Mouse (Mus musculus) midbrain, embryonic 11.5 days (tissue): ENCODE measurements around the gene Rpsa. TPM values are rescaled to one million over a fixed set of nuclear protein-coding genes. Genes with fewer than 3 reads are reported as not detected.

Experiments
- ATAC-seq: fragments of 200-750 bp; cut with Nextera tagmentation; 2 replicates; pipeline ENCODE4 v1.8.0; 2017; ENCODE audit warnings: moderate TSS enrichment, moderate library complexity; ENCODE audit not compliant: low FRiP score
- DNase-seq: peaks from one replicate; pipeline ENCODE4 v3.0.0; 2015; ENCODE audit warnings: low spot score; ENCODE audit errors: missing footprints
- H3K27ac ChIP-seq: fragments of 300-500 bp; sonication (generic); 2 replicates; pipeline ENCODE4 v1.5.1; 2014; ENCODE audit warnings: low read depth, low read length
- H3K27me3 ChIP-seq: fragments of 300-500 bp; sonication (generic); 2 replicates; pipeline ENCODE4 v1.6.1; 2014; ENCODE audit warnings: mild to moderate bottlenecking, low read length, moderate library complexity, mixed read lengths; ENCODE audit not compliant: control insufficient read depth, insufficient read depth
- H3K36me3 ChIP-seq: fragments of 300-500 bp; sonication (generic); 2 replicates; pipeline ENCODE4 v1.6.1; 2014; ENCODE audit warnings: mild to moderate bottlenecking, low read length, moderate library complexity, mixed read lengths; ENCODE audit not compliant: control insufficient read depth, insufficient read depth
- H3K4me1 ChIP-seq: fragments of 300-500 bp; sonication (generic); 2 replicates; pipeline ENCODE4 v1.6.1; 2014; ENCODE audit warnings: low read length; ENCODE audit not compliant: control insufficient read depth, insufficient read depth
- H3K4me2 ChIP-seq: fragments of 300-500 bp; sonication (generic); 2 replicates; pipeline ENCODE4 v1.6.1; 2014; ENCODE audit warnings: mild to moderate bottlenecking, moderate library complexity
- H3K4me3 ChIP-seq: fragments of 300-500 bp; sonication (generic); 2 replicates; pipeline ENCODE4 v1.5.1; 2014; ENCODE audit warnings: low read depth, low read length
- H3K9ac ChIP-seq: fragments of 300-500 bp; sonication (generic); 2 replicates; pipeline ENCODE4 v1.6.1; 2014; ENCODE audit warnings: low read length
- H3K9me3 ChIP-seq: fragments of 300-500 bp; sonication (generic); 2 replicates; pipeline ENCODE4 v1.6.1; 2016; ENCODE audit warnings: low read length; ENCODE audit not compliant: control insufficient read depth
- WGBS: fragments of 180-500 bp; shearing (Covaris S2); extraction: QIAGEN DNeasy Blood & Tissue Kit; methylation state at CpG from one replicate; pipeline ENCODE4 v1.1.7; 2014; 5-methylcytosine and 5-hydroxymethylcytosine counted together
- polyA plus RNA-seq: library from polyadenylated mRNA; unstranded; fragments of >200 nt; fragmentation: Nextera tagmentation; extraction: Ambion mirVana; gene quantifications from 2 replicates; pipeline ENCODE4 v1.2.1, GENCODE M21; 2014

The Rpsa gene
- polyA plus RNA-seq, 1 experiment from 2014 or later = 1,482 TPM

DNA sequence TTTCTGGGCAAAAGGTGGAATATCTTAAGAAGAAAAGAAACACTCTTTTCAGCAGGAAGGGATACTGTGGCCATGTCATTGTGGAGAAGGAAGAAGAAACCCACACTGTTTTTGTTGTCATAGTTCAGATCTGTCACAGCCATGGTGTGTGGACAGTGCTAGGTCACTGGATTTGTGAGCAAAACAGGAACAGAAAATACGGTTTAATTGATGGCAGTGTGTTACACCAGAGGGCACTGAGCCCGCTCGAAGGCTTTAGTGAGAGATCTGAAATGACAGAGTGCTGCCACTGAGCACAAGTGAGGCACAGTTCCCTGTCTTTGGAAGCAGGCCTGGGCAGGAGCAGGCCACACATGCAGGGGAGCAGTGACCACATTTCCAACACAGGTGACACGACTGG, 9.3 kb upstream of the Rpsa start:
- Histone ChIP-seq H3K4me1 (no peaks in the 10 kb centered on the region), H3K9ac (no peak overlapping the region), H3K27me3 (no peaks in the 10 kb centered on the region), H3K4me3 (no peak overlapping the region), H3K4me2 (no peak overlapping the region), H3K9me3 (no peaks in the 10 kb centered on the region), H3K36me3 (peaks cover 5% of the 10 kb centered on the region; the same call in 1 of the 2 replicates), H3K27ac (no peak overlapping the region)
- 87% methylated on average over 4 of the region's 4 CpGs for WGBS
- DNase-seq (peak; percentile 57), ATAC-seq (no peak)

DNA sequence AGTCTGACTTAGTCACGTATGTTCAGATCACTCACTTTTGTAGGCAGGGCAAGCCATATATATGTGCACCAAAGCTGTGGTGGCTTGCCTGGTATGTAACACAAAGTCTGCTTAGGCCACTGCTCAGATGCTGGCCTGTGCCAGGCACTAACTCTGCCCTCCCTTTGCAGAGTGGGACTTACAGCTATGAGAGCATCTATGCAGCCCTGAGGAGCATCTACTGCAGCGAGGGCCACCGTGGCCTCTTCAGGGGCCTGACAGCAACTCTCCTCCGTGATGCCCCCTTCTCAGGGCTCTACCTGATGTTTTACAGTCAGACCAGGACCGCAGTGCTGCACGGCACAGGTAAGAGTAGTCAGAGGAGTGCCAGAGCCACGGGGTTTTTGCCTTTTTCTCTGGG, 7.0 kb upstream of the Rpsa start:
- H3K4me3 ChIP-seq = no peak overlapping the region
- DNase-seq (peak; percentile 17), ATAC-seq (no peak)
- H3K36me3 ChIP-seq = peaks cover 5% of the 10 kb centered on the region; the same call in 1 of the 2 replicates
- no peak overlapping the region for H3K4me2 ChIP-seq
- 94% methylated on average over 7 of the region's 7 CpGs for WGBS
- H3K9ac ChIP-seq = no peak overlapping the region
- no peaks in the 10 kb centered on the region for H3K27me3 ChIP-seq
- no peaks in the 10 kb centered on the region for H3K4me1 ChIP-seq
- no peak overlapping the region for H3K27ac ChIP-seq
- no peaks in the 10 kb centered on the region for H3K9me3 ChIP-seq

DNA sequence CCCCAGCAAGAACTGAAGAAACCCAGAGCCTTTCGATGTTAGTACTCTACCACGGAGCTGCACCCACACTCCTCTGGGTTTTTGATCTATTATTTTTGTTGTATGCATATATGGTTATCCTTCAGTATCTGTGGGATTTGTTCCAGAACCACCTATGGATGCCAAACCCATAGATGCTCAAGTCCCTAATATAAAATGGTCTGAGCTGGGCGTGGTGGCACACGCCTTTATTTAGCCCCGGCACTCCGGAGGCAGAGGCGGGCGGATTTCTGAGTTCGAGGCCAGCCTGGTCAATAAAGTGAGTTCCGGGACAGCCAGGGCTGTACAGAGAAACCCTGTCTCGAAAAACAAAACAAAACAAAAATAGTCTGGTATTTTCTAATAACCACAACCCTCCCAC, 621 bp upstream of the Rpsa start:
- Histone ChIP-seq H3K9ac (peak overlapping the region; percentile 68), H3K27me3 (no peaks in the 10 kb centered on the region), H3K9me3 (no peaks in the 10 kb centered on the region), H3K27ac (no peak overlapping the region), H3K36me3 (peaks cover 16% of the 10 kb centered on the region), H3K4me2 (peak overlapping the region; percentile 56), H3K4me1 (peaks cover 9% of the 10 kb centered on the region; the same call in 1 of the 2 replicates), H3K4me3 (peak overlapping the region; percentile 100)
- DNase-seq (no peak), ATAC-seq (peak; percentile 36; the same call in 1 of the 2 replicates)
- 63% methylated on average over 11 of the region's 11 CpGs for WGBS

DNA sequence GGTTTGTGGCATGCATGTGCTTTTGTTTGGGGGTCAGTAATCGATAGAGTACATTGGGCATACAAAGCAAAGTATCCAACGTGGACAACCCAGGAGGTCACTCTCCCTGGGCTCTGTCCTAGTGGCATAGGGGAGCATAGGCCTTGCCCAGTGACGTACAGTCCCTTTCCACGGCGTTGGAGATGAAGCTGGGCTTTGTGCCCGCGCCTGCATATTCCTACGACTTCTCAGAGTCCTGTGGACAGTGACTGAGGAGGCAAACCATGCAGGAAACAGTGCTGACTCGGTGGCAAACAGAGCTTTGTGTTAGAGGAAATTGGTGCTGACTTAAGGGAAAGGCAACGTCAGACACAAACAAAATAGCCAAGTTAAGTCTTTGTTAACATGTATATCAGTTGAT, 1.8 kb downstream of the Rpsa start:
- Histone ChIP-seq H3K27me3 (no peaks in the 10 kb centered on the region), H3K4me2 (peak overlapping the region; percentile 58), H3K4me3 (peak overlapping the region; percentile 100), H3K27ac (no peak overlapping the region), H3K9ac (peak overlapping the region; percentile 100), H3K36me3 (peaks cover 18% of the 10 kb centered on the region), H3K9me3 (no peaks in the 10 kb centered on the region), H3K4me1 (peaks cover 9% of the 10 kb centered on the region; the same call in 1 of the 2 replicates)
- 75% methylated on average over 10 of the region's 10 CpGs for WGBS
- ATAC-seq (no peak), DNase-seq (peak; percentile 41)

- Histone ChIP-seq H3K4me3 (no peak overlapping the region), H3K36me3 (peaks cover 18% of the 10 kb centered on the region), H3K4me2 (no peak overlapping the region), H3K27ac (no peak overlapping the region), H3K4me1 (peaks cover 9% of the 10 kb centered on the region; the same call in 1 of the 2 replicates), H3K9ac (no peak overlapping the region), H3K27me3 (no peaks in the 10 kb centered on the region), H3K9me3 (no peaks in the 10 kb centered on the region)
- ATAC-seq (no peak), DNase-seq (peak; percentile 84)
- 88% methylated on average over 3 of the region's 3 CpGs for WGBS
Observed at GRCm38 (mm10) chr9:120131784-120132288, 4.3 kb downstream of the Rpsa start.

DNA sequence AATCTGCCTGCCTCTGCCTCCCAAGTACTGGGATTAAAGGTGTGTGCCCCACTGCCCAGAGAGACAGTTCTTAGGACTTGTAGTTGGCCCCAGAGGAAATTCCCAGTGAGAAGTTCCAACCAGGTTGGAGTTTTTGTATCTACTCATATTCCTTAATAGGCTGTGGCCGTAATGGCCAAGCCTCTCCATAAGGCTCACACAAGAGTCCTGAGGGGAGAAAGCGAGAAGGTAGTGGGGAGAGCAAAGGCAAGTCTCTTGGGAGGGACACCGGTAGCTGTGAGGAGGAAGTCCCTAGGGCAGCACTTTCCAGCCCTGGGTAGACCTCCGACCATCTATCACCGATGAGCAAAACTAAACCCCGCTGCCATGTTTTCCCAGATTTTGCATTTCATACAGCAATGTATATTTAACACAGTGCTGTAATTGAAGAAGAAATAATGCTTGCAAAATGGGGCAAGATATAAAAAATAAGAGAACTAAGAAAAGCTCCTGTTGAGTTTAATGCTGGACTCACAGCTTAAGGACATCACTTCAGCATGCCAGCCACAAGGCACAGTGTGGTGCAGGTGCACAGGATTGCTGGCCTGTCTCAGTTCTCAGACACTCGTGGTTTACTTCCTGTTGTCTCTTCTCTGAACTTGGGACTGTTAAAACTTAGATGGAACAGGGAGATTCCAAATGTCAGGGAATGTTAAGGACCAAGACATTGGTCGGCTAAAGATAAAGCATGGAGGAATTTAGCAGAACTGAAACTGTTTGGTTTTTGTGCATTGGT, 5.7 kb downstream of the Rpsa start:
- Histone ChIP-seq H3K36me3 (peaks cover 18% of the 10 kb centered on the region), H3K27ac (no peak overlapping the region), H3K4me2 (no peak overlapping the region), H3K4me1 (peaks cover 9% of the 10 kb centered on the region; the same call in 1 of the 2 replicates), H3K9me3 (no peaks in the 10 kb centered on the region), H3K4me3 (no peak overlapping the region), H3K9ac (no peak overlapping the region), H3K27me3 (no peaks in the 10 kb centered on the region)
- DNase-seq (peak; percentile 81), ATAC-seq (no peak)
- WGBS = 44% methylated on average over 8 of the region's 8 CpGs

DNA sequence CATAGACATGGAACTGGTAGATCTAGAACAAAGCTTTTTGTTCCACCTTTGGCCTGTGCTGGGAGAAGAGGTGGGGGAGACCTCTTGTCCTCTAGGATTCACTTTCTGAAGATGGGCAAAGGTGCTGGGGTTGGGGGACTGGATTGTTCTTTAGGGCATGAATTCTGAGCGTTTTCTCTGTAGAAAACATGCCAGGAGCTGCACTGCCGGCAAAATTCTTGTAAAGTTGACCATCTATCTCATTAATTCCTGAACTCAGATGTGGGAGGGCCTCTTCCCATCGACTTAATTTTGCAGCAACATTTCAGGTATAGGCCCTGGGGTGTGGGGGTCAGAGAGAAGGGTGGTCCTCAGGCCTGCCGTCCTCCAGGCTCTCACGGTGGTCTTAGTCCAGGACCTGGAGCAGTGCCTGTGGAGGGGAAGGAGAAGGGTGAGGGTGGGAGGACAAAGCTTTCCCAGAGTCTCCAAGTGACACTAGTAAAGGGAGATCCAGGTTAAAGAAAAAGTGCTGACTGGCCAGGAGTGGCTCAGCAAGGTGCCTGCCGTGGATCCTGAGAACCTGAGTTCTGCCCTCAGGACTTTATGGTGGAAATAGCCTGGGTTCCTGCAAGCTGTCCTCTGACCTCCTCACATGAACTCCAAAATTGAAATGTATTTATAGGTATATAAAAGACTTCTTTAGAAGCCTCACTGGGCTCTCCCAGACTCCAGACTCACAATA, 6.4 kb downstream of the Rpsa start:
- peaks cover 5% of the 10 kb centered on the region; the same call in 1 of the 2 replicates for H3K4me1 ChIP-seq

GRCm38 (mm10) chr9:120134529-120135160, 7.2 kb downstream of the Rpsa start:
- peaks cover 13% of the 10 kb centered on the region for H3K36me3 ChIP-seq
- H3K4me1 ChIP-seq = no peaks in the 10 kb centered on the region
- ATAC-seq (0 out of 2 replicates have a peak, but pooled peaks have one; percentile 45), DNase-seq (peak; percentile 74)
- H3K27ac ChIP-seq = no peak overlapping the region
- H3K9ac ChIP-seq = no peak overlapping the region
- no peaks in the 10 kb centered on the region for H3K27me3 ChIP-seq
- no peaks in the 10 kb centered on the region for H3K9me3 ChIP-seq
- no peak overlapping the region for H3K4me2 ChIP-seq
- H3K4me3 ChIP-seq = no peak overlapping the region
- 88% methylated on average over 13 of the region's 13 CpGs for WGBS

More for the DNA sequence above, 6.4 kb downstream of the Rpsa start:
- Histone ChIP-seq H3K4me3 (no peak overlapping the region), H3K27me3 (no peaks in the 10 kb centered on the region), H3K9me3 (no peaks in the 10 kb centered on the region), H3K9ac (no peak overlapping the region), H3K4me2 (no peak overlapping the region), H3K36me3 (peaks cover 17% of the 10 kb centered on the region), H3K27ac (no peak overlapping the region)
- WGBS = 66% methylated on average over 6 of the region's 6 CpGs
- no peak for ATAC-seq
- DNase-seq = peak; percentile 77
